Mouse (Mus musculus): ENCODE results near the gene Arhgef26. TPM values are rescaled to one million over a fixed set of nuclear protein-coding genes. Genes with fewer than 3 reads are reported as not detected.
A peak's percentile ranks its signal among the peaks of the same experiment; 100 is the strongest.

The Arhgef26 gene
- polyA plus RNA-seq, 1 experiment from 2014 or later = 0.46 TPM

DNA sequence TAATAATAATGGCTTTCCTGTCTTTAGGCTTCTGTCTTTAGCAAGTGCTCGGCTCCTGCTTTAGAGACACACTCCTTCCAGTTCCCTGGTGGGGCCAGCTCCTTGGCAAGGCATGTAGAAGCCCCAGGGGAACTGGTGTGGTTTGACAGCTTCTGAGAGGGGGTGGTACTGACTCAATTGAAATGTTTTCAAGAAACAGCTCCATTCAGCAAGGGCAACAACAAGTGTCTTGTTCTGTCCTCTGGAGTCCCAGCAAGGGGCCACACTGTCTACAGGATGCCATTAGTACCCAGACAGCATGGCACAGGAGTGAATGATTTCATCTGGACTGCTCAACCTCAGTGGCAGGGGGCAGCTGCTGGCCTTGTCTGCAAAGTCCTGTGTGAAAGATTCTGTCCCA lies 117.7 kb downstream of the Arhgef26 start:
- ATAC-seq (ENCODE audit: low read depth) = no peak
- Histone ChIP-seq H3K27ac (no peak overlapping the region), H3K9me3 (replicated peaks) (no peaks in the 10 kb centered on the region), H3K27me3 (no peaks in the 10 kb centered on the region), H3K4me2 (no peak overlapping the region), H3K9ac (no peak overlapping the region), H3K36me3 (peaks cover 13% of the 10 kb centered on the region), H3K4me3 (replicated peaks) (no peak overlapping the region), H3K4me1 (replicated peaks) (no peaks in the 10 kb centered on the region)
- DNase-seq = no peak
- 89% methylated on average over 1 of the region's 1 CpGs for WGBS (ENCODE audit: insufficient replicate concordance)

DNA sequence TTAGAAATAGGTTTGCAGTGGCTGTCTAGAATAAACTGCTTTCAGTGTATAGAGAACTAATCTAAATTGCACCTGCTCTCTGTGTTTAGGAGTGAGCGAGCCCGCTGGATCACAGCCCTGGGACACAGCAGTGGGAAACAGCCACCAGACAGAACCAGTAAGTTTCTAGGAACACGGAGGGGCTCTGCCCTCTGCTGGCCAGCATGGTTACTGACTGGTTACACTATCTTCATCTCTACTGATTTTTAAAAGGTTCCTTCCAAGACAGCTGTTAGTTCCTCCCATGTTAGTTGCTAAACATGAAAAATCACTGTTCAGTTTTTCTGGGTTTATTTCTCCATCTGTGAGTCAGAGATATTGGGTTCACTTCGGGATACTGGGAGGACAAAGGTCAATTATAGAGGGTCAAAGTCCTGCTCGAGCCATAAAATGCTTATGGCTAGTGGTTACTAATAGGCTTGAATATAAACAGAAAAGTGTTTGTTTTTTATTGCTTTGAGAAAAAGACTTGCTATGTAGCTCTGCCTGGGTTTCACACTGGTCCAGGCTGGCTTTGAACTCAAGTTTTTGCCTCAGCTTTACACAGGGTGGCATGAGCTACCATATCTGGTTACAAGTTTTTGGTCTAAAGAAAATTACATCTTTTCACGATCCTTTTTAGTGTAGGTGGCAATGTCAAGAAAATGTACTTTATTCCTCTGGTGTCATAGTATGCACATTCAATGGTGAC lies 120.3 kb downstream of the Arhgef26 start:
- H3K36me3 ChIP-seq = peaks cover 25% of the 10 kb centered on the region
- no peaks in the 10 kb centered on the region for H3K4me1 ChIP-seq (replicated peaks)
- no peak overlapping the region for H3K4me3 ChIP-seq (replicated peaks)
- no peaks in the 10 kb centered on the region for H3K9me3 ChIP-seq (replicated peaks)
- H3K27ac ChIP-seq = no peak overlapping the region
- ATAC-seq (ENCODE audit: low read depth) = no peak
- H3K27me3 ChIP-seq = no peaks in the 10 kb centered on the region
- H3K9ac ChIP-seq = no peak overlapping the region
- DNase-seq = no peak
- no peak overlapping the region for H3K4me2 ChIP-seq
- 43% methylated on average over 6 of the region's 6 CpGs for WGBS (ENCODE audit: insufficient replicate concordance)

DNA sequence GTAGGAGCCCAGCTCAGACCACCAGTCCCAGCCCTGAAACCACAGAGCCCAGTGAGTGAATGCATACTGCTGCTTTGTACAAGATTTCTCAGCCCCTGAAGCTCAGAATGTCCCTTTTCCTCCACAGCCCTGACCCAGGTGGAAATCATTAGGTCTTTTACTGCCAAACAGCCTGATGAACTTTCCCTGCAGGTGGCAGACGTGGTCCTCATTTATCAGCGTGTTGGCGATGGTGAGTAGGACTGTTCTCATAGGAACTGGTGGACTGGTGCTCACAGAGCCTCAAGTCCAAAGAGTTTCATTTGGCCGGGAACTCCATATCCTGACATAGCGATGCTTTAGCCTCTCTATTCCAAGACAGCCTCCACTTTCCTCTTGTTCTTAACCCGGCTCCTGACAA lies 121.3 kb downstream of the Arhgef26 start:
- no peaks in the 10 kb centered on the region for H3K9me3 ChIP-seq (replicated peaks)
- 84% methylated on average over 6 of the region's 6 CpGs for WGBS (ENCODE audit: insufficient replicate concordance)
- no peak overlapping the region for H3K4me3 ChIP-seq (replicated peaks)
- DNase-seq (no peak), ATAC-seq (ENCODE audit: low read depth) (no peak)
- no peak overlapping the region for H3K4me2 ChIP-seq
- no peak overlapping the region for H3K9ac ChIP-seq
- H3K4me1 ChIP-seq (replicated peaks) = peaks cover 6% of the 10 kb centered on the region
- no peaks in the 10 kb centered on the region for H3K27me3 ChIP-seq
- peaks cover 32% of the 10 kb centered on the region for H3K36me3 ChIP-seq
- H3K27ac ChIP-seq = no peak overlapping the region

DNA sequence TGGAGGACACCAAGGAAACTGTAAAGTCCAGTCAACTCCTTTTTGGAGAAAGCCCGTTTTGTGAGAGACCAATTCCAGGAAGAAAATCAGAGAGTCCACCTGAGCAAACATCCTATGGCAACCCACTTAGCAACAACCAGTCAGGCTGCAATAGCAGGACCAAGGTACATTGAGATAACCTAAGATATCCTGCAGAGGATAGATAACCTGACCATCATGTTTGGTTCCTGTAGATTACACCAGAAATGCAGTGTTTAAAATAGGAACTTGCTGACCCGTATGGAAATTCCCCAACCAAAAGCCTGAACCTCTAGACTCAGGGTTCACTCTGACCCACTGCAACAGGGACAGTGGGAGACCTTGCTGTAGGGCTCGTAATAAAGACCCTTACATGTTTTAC lies 126.1 kb downstream of the Arhgef26 start:
- Histone ChIP-seq H3K4me3 (replicated peaks) (no peak overlapping the region), H3K9ac (no peak overlapping the region), H3K36me3 (peaks cover 62% of the 10 kb centered on the region), H3K4me1 (replicated peaks) (peaks cover 7% of the 10 kb centered on the region), H3K27me3 (no peaks in the 10 kb centered on the region), H3K27ac (no peak overlapping the region), H3K9me3 (replicated peaks) (no peaks in the 10 kb centered on the region), H3K4me2 (no peak overlapping the region)
- DNase-seq (no peak), ATAC-seq (ENCODE audit: low read depth) (peak; percentile 26; the same call in 1 of the 2 replicates)
- 38% methylated on average over 3 of the region's 3 CpGs for WGBS (ENCODE audit: insufficient replicate concordance)

DNA sequence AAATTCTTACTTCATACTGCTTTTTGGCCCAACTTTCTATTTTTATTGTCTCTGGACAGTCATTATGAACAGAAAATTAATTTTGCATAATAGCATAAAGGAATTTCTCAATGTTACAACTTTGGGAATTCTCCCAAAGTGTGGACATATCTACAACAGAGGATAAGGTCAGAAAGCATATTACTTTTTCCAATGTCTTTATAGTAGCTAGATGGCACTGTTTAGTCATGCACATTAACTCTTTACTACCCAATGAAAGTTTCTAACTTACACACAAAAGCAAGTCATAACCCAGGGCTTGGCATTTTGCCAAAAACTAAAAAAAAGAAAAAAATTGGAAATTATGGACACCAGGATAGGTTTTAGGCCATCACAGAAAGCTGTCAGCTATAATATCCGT lies 132.0 kb downstream of the Arhgef26 start:
- no peaks in the 10 kb centered on the region for H3K4me1 ChIP-seq (replicated peaks)
- H3K9me3 ChIP-seq (replicated peaks) = no peaks in the 10 kb centered on the region
- H3K36me3 ChIP-seq = peaks cover 71% of the 10 kb centered on the region
- H3K4me2 ChIP-seq = no peak overlapping the region
- DNase-seq = no peak
- ATAC-seq (ENCODE audit: low read depth) = no peak
- no peak overlapping the region for H3K4me3 ChIP-seq (replicated peaks)
- no peak overlapping the region for H3K9ac ChIP-seq
- no peaks in the 10 kb centered on the region for H3K27me3 ChIP-seq
- H3K27ac ChIP-seq = no peak overlapping the region
- 76% methylated on average over 1 of the region's 1 CpGs for WGBS (ENCODE audit: insufficient replicate concordance)

DNA sequence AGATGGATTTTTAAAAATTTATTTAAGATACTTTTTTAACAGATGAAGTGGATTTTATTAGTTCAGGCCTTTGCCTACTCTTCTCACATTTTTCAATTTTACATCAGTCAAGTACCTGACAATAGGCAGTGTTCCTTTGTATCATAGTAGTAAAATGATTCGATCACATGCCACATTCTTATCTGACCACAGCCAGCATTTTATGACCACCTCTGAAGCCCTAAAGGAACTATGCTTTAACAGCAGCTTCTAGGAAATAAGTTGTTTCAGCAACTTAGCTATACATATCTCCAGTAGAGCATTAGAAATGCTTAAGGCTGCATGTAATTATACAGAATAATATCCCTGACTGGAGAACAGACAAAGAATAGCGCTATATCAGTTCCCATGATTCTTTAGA lies 146.2 kb downstream of the Arhgef26 start:
- WGBS (ENCODE audit: insufficient replicate concordance) = 73% methylated on average over 2 of the region's 2 CpGs
- ATAC-seq (ENCODE audit: low read depth) (no peak), DNase-seq (no peak)
- Histone ChIP-seq H3K27ac (no peak overlapping the region), H3K9ac (no peak overlapping the region), H3K36me3 (peaks cover 39% of the 10 kb centered on the region), H3K4me2 (no peak overlapping the region), H3K27me3 (no peaks in the 10 kb centered on the region), H3K4me1 (replicated peaks) (no peaks in the 10 kb centered on the region), H3K4me3 (replicated peaks) (no peak overlapping the region), H3K9me3 (replicated peaks) (no peaks in the 10 kb centered on the region)

DNA sequence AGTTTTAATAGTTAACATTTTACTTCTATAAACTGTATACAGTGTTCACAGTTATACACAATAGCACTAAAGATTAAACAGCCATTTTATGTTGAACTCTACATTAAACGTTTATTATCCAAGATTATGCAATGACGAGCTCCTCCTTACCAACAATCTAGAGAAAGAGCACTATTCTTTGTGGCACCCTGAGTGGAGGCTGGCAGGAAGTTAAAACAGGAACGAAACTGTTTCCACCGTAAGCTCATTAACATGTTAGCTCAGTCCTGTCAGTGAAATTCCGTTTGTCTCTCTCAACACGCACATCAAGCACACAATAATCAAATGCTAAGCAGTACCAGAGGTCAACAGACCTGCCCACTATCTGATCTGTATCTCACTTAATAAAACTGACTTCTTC lies 154.4 kb downstream of the Arhgef26 start:
- no peaks in the 10 kb centered on the region for H3K27me3 ChIP-seq
- WGBS (ENCODE audit: insufficient replicate concordance) = 58% methylated on average over 6 of the region's 6 CpGs
- H3K27ac ChIP-seq = no peak overlapping the region
- DNase-seq (no peak), ATAC-seq (ENCODE audit: low read depth) (no peak)
- no peaks in the 10 kb centered on the region for H3K9me3 ChIP-seq (replicated peaks)
- H3K4me2 ChIP-seq = no peak overlapping the region
- no peak overlapping the region for H3K4me3 ChIP-seq (replicated peaks)
- no peak overlapping the region for H3K9ac ChIP-seq
- no peaks in the 10 kb centered on the region for H3K4me1 ChIP-seq (replicated peaks)
- H3K36me3 ChIP-seq = peaks cover 55% of the 10 kb centered on the region

DNA sequence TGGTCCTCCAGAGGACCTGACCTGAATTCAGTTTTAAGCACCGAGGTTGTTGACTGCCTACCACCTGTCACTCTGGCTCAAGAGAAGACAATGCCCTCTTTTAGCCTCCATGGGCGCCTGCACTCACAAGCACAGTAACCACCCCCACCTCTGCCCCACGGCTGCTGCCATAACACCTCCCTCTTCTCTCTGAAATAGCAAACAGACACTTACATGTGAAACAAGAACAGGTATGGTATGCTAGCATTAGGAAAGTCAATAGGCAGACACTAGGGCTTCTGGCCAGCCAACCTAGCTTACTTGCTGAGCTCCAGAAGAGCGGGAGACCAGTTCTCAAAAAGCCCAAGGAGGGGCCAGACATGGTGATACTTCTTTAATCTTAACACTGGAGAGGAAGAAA lies 161.2 kb downstream of the Arhgef26 start:
- ATAC-seq (ENCODE audit: low read depth) = no peak

DNA sequence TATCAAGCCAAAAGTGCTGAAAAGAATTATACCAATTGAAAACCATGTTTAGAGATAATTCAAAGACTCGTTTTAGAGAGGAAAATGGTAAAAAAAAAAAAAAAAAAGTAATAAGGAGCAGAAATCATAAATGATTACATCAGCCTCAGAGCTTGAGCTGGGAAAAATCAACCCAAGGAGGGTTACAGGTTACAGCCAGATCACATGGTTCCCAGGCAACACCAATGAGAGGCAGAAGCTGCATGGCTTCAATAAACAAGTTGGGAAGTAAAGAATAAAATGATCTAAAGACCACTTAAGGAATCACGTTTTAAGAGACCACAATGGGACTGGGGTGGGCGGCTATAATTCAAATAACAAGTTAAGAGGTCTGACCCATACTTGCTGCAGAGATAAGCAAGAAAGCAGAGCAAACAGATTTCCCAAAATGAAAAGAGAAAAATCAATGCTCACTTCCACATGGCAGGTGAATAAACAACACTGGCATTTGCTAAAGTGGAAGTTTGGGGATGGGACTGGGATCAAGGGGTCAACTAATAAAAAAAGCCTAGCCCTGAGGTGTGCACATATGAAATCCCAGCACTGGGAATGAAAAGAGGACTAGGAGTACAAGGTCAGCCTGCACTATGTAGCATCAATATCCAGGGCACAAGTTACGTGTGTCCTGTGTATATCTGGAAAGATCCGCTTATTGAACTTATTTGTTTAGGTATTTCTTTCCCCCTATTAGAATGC lies 167.2 kb downstream of the Arhgef26 start:
- DNase-seq = no peak
- Histone ChIP-seq H3K4me1 (replicated peaks) (peaks cover 19% of the 10 kb centered on the region), H3K4me3 (replicated peaks) (peak overlapping the region; percentile 92), H3K27ac (no peak overlapping the region), H3K36me3 (peaks cover 7% of the 10 kb centered on the region), H3K9ac (peak overlapping the region; percentile 88; the same call in 1 of the 2 replicates), H3K9me3 (replicated peaks) (no peaks in the 10 kb centered on the region), H3K27me3 (no peaks in the 10 kb centered on the region), H3K4me2 (peak overlapping the region; percentile 72)
- ATAC-seq (ENCODE audit: low read depth) = peak; percentile 56
- WGBS (ENCODE audit: insufficient replicate concordance) = 60% methylated on average over 5 of the region's 5 CpGs

More for the DNA sequence above, 161.2 kb downstream of the Arhgef26 start:
- 78% methylated on average over 4 of the region's 4 CpGs for WGBS (ENCODE audit: insufficient replicate concordance)
- no peak overlapping the region for H3K4me3 ChIP-seq (replicated peaks)
- peaks cover 38% of the 10 kb centered on the region for H3K36me3 ChIP-seq
- no peaks in the 10 kb centered on the region for H3K27me3 ChIP-seq
- DNase-seq = no peak
- H3K9ac ChIP-seq = no peak overlapping the region
- H3K9me3 ChIP-seq (replicated peaks) = no peaks in the 10 kb centered on the region
- no peak overlapping the region for H3K27ac ChIP-seq
- H3K4me1 ChIP-seq (replicated peaks) = no peaks in the 10 kb centered on the region
- H3K4me2 ChIP-seq = no peak overlapping the region

DNA sequence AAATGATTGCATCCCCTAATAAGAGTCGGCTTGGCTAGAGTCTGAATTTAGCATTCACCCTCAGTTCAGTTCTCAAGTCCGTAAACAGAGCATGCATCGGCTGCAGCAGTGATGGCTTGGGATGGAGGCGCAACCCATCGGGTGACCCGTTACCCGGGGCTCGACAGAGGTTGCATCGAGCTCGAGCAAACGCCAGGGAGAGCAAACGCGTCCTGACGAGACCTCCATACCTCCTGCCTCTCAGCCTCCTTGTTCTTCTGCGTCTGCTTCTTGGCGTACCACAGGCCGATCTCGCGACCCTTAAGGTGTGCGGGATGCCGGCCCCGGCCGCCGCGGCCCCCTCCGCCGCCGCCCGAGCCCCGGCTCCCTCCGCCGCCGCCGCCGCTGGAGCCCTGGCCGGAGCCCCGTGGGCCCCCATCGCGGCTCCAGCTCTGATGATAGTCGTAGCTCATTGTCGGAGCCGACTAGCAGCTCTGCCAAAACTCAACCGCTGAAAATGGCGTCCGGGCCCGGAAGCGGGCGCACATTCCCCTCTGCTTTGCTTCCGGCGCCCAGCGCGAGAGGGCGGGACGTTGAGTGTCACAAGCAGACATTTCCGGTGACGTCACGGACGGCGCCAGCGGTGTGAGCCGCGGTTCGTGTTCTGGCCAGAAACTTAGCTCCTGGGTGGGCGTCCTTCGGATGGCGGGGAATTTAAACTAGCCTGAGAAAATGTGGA lies 168.5 kb downstream of the Arhgef26 start, which contains the start of gene Dhx36:
Gene Dhx36 (minus strand): TSS at position 517 of the 718 bp plus-strand sequence.
- Histone ChIP-seq H3K9ac (peak within 1 kb of the TSS; percentile 88), H3K4me2 (peak within 1 kb of the TSS; percentile 72), H3K36me3 (no peaks in the 10 kb centered on the region), H3K27ac (peak within 1 kb of the TSS; percentile 80), H3K27me3 (no peaks in the 10 kb centered on the region), H3K4me3 (replicated peaks) (peak within 1 kb of the TSS; percentile 92), H3K9me3 (replicated peaks) (no peaks in the 10 kb centered on the region), H3K4me1 (replicated peaks) (peaks cover 19% of the 10 kb centered on the region)
- ATAC-seq (ENCODE audit: low read depth) = peak; percentile 90
- peak; percentile 87 for DNase-seq
- under 1% methylated on average over 66 of the region's 66 CpGs for WGBS (ENCODE audit: insufficient replicate concordance)

DNA sequence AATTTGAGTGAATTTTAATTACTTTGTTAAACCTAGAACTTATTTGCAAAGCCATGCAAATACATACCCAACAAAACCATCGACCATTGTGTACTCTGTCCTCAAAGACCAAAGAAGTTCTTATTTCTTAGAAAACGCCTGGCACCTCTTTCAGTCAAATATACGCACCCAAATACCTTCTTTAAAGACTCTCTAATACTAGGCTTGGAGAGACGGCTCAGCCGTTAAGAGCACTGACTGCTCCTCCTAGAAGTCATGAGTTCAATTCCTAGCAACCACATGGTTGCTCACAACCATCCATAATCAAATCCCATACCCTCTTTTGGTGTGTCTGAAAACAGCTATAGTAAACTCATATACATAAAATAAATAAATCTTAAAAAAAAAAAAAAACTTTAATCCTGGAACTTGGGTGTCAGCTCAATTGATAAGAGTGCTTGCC lies 169.1 kb downstream of the Arhgef26 start:
- H3K9ac ChIP-seq = peak overlapping the region; percentile 88
- 39% methylated on average over 5 of the region's 5 CpGs for WGBS (ENCODE audit: insufficient replicate concordance)

More for the DNA sequence above, 169.1 kb downstream of the Arhgef26 start:
- no peaks in the 10 kb centered on the region for H3K27me3 ChIP-seq
- ATAC-seq (ENCODE audit: low read depth) (no peak; the same call in 1 of the 2 replicates), DNase-seq (no peak)
- peak overlapping the region; percentile 92 for H3K4me3 ChIP-seq (replicated peaks)
- H3K27ac ChIP-seq = no peak overlapping the region
- H3K36me3 ChIP-seq = no peaks in the 10 kb centered on the region
- H3K4me2 ChIP-seq = peak overlapping the region; percentile 72
- H3K4me1 ChIP-seq (replicated peaks) = peaks cover 19% of the 10 kb centered on the region
- H3K9me3 ChIP-seq (replicated peaks) = no peaks in the 10 kb centered on the region

All from liver, embryonic 13.5 days (tissue).